Mouse (Mus musculus) olfactory bulb, adult 2 months (tissue): ENCODE measurements around the gene Dusp5.

ENCODE experiments used
- CTCF ChIP-seq: fragments of 200-500 bp; IDR thresholded peaks from 2 replicates; pipeline ENCODE4 v1.5.1; 2012; ENCODE audit warnings: low read depth, mild to moderate bottlenecking, low read length, moderate library complexity; ENCODE audit not compliant: insufficient read depth
- POLR2A ChIP-seq: fragments of 200-500 bp; IDR thresholded peaks from 2 replicates; pipeline ENCODE4 v1.6.1; 2012; ENCODE audit warnings: mild to moderate bottlenecking, low read depth, low read length, moderate library complexity; ENCODE audit not compliant: insufficient read depth

DNA sequence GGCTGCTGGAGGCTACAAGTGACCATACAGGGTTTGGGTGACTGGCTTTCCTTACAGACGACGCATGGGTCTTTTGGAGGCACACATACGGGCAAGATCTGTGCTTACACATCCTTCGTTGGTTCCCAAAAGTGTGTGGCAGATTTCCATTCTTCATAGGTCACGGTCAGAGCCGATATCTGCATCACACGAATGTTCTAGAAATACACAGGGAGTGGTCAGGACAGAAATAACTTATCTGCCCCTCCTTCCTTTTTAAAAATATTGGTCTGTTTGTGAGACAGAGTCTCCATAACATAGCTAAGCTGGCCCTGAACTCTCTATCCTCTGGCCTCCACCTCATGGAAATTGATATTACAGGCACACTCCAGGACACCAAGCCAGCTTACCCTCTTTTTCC lies 24.7 kb upstream of the Dusp5 start:
- TF ChIP-seq POLR2A (no peak), CTCF (no peak)
